In the genomic region with DNA sequence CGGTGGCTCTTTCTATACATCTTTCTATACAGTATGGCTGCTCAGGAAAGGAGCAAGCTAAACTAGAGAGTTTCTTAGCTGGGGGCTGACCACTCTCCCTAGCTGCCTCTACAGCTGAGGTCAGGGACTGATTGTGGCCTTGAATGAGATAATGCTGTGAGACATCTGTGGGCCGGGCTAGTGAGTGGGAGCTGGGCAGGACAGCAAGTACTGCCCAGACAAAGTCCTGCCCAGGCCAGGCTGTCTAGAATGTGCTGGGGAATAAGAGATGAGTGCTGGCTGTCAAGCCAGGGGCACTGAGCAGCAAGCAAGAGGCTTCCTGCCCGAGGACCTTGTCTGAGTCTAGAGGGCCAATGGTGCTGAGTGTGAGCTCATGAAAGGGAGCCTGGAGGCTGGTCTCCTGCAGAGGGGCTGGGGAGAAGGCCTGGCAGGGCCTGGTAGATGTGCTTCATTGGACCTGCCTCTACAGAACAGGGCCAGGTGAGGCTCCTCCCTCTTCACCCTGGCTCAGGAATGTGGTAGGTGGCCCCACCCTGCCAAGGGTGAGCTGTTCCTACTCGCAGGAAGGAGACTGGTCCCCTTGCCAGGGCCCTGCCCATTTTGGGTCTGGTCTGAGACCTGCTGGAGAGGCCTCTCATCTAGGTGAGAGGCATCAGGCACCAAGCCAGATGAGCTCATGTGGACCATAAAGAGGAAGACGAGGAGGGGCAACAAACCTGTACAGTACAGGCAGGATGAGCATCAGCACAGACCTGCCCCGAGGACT, we compare ENCODE assay signal across 8 mouse cellular contexts. TPM values are rescaled to one million over a fixed set of nuclear protein-coding genes. Genes with fewer than 3 reads are reported as not detected.
A peak's percentile ranks its signal among the peaks of the same experiment; 100 is the strongest.
DNase-seq lines count a peak whose midpoint lies in the region; ATAC-seq lines count a peak whose summit lies in the region.

No protein-coding gene starts in this region.

- peak overlapping the region; percentile 93 for H3K4me2 ChIP-seq in heart, embryonic 13.5 days
- peak overlapping the region; percentile 96 for H3K4me2 ChIP-seq in limb, embryonic 11.5 days (ENCODE audit: low read depth, severe bottlenecking)

- H3K9ac ChIP-seq in heart, embryonic 13.5 days: peak overlapping the region; percentile 83
- no peak overlapping the region for H3K9ac ChIP-seq in limb, embryonic 11.5 days (ENCODE audit: low read length)

- H3K27ac ChIP-seq in heart, embryonic 13.5 days (replicated peaks): no peak overlapping the region
- no peak overlapping the region for H3K27ac ChIP-seq in limb, embryonic 11.5 days (replicated peaks; ENCODE audit: low read depth, low read length)

- H3K27me3 ChIP-seq in heart, embryonic 13.5 days (replicated peaks): peaks cover 16% of the 10 kb centered on the region
- H3K27me3 ChIP-seq in limb, embryonic 11.5 days (ENCODE audit: control insufficient read depth, insufficient read depth, low read length): peaks cover 14% of the 10 kb centered on the region; the same call in 1 of the 2 replicates

- DNase-seq in cerebellum, adult 8-10 months: no peak
- peak; percentile 90 for DNase-seq in adrenal gland, adult 2 months
- DNase-seq in limb, embryonic 11.5 days (ENCODE audit: low spot score): no peak
- peak; percentile 72 for DNase-seq in testis, postnatal 10 days (ENCODE audit: low spot score)
- DNase-seq in thymus, postnatal 14 days: no peak

- WGBS in heart, embryonic 13.5 days: 54% methylated on average over 6 of the region's 6 CpGs
- WGBS in limb, embryonic 11.5 days: 75% methylated on average over 6 of the region's 6 CpGs

- ATAC-seq in cerebellum, adult (ENCODE audit: insufficient number of reproducible peaks, low FRiP score, low TSS enrichment): 0 out of 2 replicates have a peak, but pooled peaks have one; percentile 21
- ATAC-seq in heart, embryonic 13.5 days (ENCODE audit: extremely low read depth, insufficient number of reproducible peaks, low FRiP score, low TSS enrichment): peak; percentile 28; the same call in 1 of the 2 replicates
- no peak for ATAC-seq in limb, embryonic 11.5 days (ENCODE audit: insufficient number of reproducible peaks, low FRiP score, low TSS enrichment, low read depth)
- ATAC-seq in activated CD4-positive, CD25-positive, alpha-beta regulatory T cell, adult 4 months: no peak

- H3K36me3 ChIP-seq in heart, embryonic 13.5 days: peaks cover 42% of the 10 kb centered on the region
- H3K36me3 ChIP-seq in limb, embryonic 11.5 days (ENCODE audit: control insufficient read depth, insufficient read depth, low read length): peaks cover 21% of the 10 kb centered on the region

- peak overlapping the region; percentile 61 for H3K4me3 ChIP-seq in heart, embryonic 13.5 days
- peak overlapping the region; percentile 44 for H3K4me3 ChIP-seq in limb, embryonic 11.5 days (ENCODE audit: low read depth, low read length)

- H3K9me3 ChIP-seq in heart, embryonic 13.5 days: no peaks in the 10 kb centered on the region
- no peaks in the 10 kb centered on the region for H3K9me3 ChIP-seq in limb, embryonic 11.5 days (ENCODE audit: control insufficient read depth, low read length)

- H3K4me1 ChIP-seq in heart, embryonic 13.5 days: peaks cover 46% of the 10 kb centered on the region
- H3K4me1 ChIP-seq in limb, embryonic 11.5 days (ENCODE audit: control insufficient read depth, insufficient read depth, low read length): peaks cover 36% of the 10 kb centered on the region

RNA-seq across cellular contexts. Expression of a gene that starts 23.7 kb away (rescaled TPM):
- total RNA-seq in adrenal gland, adult 2 months (2021): 10 to 100 TPM; 78.8 to 89.8 TPM
- polyA plus RNA-seq in adrenal gland, adult 2 months (2012; rRNA removed): 96.5 and 106 TPM in 2 replicates
- polyA plus RNA-seq in heart, embryonic 13.5 days (2015; fragmentation: Nextera tagmentation; extraction: Ambion mirVana): 14.4 and 16.5 TPM in 2 replicates
- polyA plus RNA-seq in limb, embryonic 11.5 days (2014; fragmentation: Nextera tagmentation; extraction: Ambion mirVana): 39.9 and 52.1 TPM in 2 replicates
- 1 to 10 TPM; 3.9 to 6.0 TPM for polyA plus RNA-seq in activated CD4-positive, CD25-positive, alpha-beta regulatory T cell, adult 4 months (2017; shearing (Covaris generic))

RNA-seq across cellular contexts. Expression of a gene that starts 28.0 kb away (rescaled TPM):
- total RNA-seq in adrenal gland, adult 2 months (2021): 10 to 100 TPM; 16.7 to 20.5 TPM
- 86.7 and 94.5 TPM in 2 replicates for polyA plus RNA-seq in adrenal gland, adult 2 months (2012; rRNA removed)
- 16.2 and 19.9 TPM in 2 replicates for polyA plus RNA-seq in heart, embryonic 13.5 days (2015; fragmentation: Nextera tagmentation; extraction: Ambion mirVana)
- 25.4 and 27.1 TPM in 2 replicates for polyA plus RNA-seq in limb, embryonic 11.5 days (2014; fragmentation: Nextera tagmentation; extraction: Ambion mirVana)
- polyA plus RNA-seq in activated CD4-positive, CD25-positive, alpha-beta regulatory T cell, adult 4 months (2017; shearing (Covaris generic)): 10 to 100 TPM; 51.1 to 65.5 TPM

RNA-seq across cellular contexts. Expression of a gene that starts 30.6 kb away (rescaled TPM):
- 100 to 1,000 TPM in 1 of 2 experiments, 10 to 100 TPM in 1; 93.4 to 108 TPM for total RNA-seq in adrenal gland, adult 2 months (2021)
- 335 and 350 TPM in 2 replicates for polyA plus RNA-seq in adrenal gland, adult 2 months (2012; rRNA removed)
- polyA plus RNA-seq in heart, embryonic 13.5 days (2015; fragmentation: Nextera tagmentation; extraction: Ambion mirVana): 163 and 164 TPM in 2 replicates
- polyA plus RNA-seq in limb, embryonic 11.5 days (2014; fragmentation: Nextera tagmentation; extraction: Ambion mirVana): 89.6 and 95.1 TPM in 2 replicates
- polyA plus RNA-seq in activated CD4-positive, CD25-positive, alpha-beta regulatory T cell, adult 4 months (2017; shearing (Covaris generic)): 10 to 100 TPM; 34.9 to 49.5 TPM

RNA-seq across cellular contexts. Expression of a gene that starts 51.3 kb away (rescaled TPM):
- total RNA-seq in adrenal gland, adult 2 months (2021): not detected
- polyA plus RNA-seq in adrenal gland, adult 2 months (2012; rRNA removed): not detected in 2 replicates
- 0.05 TPM in 1 of 2 replicates, not detected in the other for polyA plus RNA-seq in heart, embryonic 13.5 days (2015; fragmentation: Nextera tagmentation; extraction: Ambion mirVana)
- 0.04 TPM in 1 of 2 replicates, not detected in the other for polyA plus RNA-seq in limb, embryonic 11.5 days (2014; fragmentation: Nextera tagmentation; extraction: Ambion mirVana)
- polyA plus RNA-seq in activated CD4-positive, CD25-positive, alpha-beta regulatory T cell, adult 4 months (2017; shearing (Covaris generic)): under 1 TPM in 1 of 2 experiments, not detected in 1; 0.09 TPM

RNA-seq across cellular contexts. Expression of a gene that starts 52.0 kb away (rescaled TPM):
- 10 to 100 TPM; 58.4 to 63.2 TPM for total RNA-seq in adrenal gland, adult 2 months (2021)
- 65.9 and 74.0 TPM in 2 replicates for polyA plus RNA-seq in adrenal gland, adult 2 months (2012; rRNA removed)
- 26.9 and 29.3 TPM in 2 replicates for polyA plus RNA-seq in heart, embryonic 13.5 days (2015; fragmentation: Nextera tagmentation; extraction: Ambion mirVana)
- 26.9 and 28.0 TPM in 2 replicates for polyA plus RNA-seq in limb, embryonic 11.5 days (2014; fragmentation: Nextera tagmentation; extraction: Ambion mirVana)
- 10 to 100 TPM; 12.2 to 13.3 TPM for polyA plus RNA-seq in activated CD4-positive, CD25-positive, alpha-beta regulatory T cell, adult 4 months (2017; shearing (Covaris generic))

Comparison
In these comparisons a context has a peak if more than half of its experiments do, and no peak if none do; other contexts are left out.
1. ATAC-seq: peak in cerebellum, adult (single experiment) and heart, embryonic 13.5 days (single experiment); none in limb, embryonic 11.5 days (single experiment) and activated CD4-positive, CD25-positive, alpha-beta regulatory T cell, adult 4 months (single experiment).
2. DNase-seq: peak in adrenal gland, adult 2 months (single experiment) and testis, postnatal 10 days (single experiment); none in cerebellum, adult 8-10 months (single experiment), limb, embryonic 11.5 days (single experiment) and thymus, postnatal 14 days (single experiment).